Mouse (Mus musculus) frontal cortex, adult (tissue): ENCODE measurements around the gene Rab10.

Experiments used
- ATAC-seq: cut with Nextera tagmentation; 2 replicates; pipeline ENCODE4 v1.9.2; 2017; ENCODE audit warnings: mild to moderate bottlenecking, moderate library complexity, mixed read lengths; ENCODE audit not compliant: low TSS enrichment

The Rab10 gene

DNA sequence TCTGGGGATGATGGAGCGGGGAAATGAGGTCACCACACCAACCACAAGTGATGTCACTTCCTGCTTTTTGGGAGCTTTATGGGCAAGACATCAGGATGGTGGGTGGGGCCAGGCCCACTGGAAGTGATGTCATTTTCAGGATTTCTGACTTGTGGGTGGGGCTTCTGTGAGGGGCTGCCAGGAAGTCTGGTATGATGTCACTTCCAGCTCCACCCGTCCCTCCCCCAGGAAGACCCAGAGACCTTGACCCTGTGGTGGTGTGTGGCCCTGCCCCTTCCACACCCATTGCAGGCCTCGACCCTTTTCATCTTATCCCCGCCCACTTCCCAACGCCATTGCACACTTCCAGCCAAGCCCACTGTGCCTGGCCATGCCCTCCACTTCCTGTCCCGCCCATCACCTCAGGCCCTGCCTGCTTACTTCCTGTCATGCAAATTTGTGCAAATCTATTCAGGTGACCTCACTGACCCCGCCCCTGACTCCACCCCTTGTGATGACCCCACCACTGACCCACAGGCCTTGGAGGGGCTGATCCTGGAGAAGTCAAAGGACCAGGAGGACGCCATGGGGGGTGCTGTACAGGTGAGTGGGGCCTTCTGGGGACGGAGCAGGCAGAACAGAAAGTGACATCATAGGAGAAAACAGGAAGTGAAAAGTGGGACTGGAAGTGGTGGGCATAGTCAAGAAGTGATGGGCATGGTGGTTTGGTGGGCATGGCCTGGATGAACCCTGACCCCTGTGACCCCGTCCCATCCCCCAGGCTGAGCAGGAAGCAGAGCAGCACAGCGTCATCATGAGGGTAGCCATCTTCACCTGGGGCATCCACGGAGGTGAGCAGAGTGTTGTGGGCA, 72.7 kb downstream of the Rab10 start:
- no peak for ATAC-seq

DNA sequence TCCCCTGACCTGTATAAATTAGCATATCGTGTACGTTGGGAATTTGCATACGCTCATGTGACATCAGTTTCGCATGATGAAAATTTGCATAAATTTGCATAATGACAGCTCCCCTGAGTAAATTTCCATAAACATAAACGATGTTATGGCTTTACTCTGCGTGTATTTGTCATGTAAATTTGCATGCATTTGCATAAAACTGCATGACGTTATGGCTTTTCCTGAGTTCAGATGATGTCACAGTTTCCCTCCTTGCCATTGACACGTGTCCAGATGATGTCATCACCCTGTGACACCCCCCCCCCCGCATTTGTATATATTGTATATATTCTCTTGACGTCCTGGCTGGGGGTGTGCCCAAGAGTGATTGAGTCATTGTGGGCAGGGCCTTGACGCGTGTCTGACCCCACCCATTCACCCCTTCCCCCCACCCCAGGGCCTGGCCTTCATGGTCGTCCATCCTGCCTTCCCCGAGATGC, 73.6 kb downstream of the Rab10 start:
- ATAC-seq, result no peak

DNA sequence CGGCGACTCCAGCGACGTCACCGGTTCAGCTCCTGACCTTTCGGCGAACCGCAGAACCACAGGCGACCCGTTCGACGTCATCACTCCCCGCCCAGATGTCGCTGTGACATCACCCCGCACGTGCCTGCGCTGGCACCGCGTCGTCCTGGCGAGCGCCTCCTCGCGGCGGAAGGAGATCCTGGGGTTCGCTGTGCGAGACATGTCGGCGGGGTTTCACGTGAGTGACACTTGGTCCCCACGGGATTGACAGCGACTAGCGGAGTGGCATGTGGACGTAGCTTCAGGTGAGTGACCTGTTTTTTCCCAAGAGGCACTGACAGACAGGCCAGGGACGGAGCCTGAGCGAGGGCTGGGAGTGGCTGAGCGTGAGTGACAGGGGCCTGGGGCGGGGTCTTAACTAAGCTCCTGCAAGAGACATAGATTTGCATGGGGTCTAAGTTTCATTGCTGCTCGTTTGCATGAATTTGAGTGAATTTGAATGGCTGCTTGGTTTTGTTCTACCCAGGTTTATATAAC, 74.1 kb downstream of the Rab10 start:
- peak; percentile 58 for ATAC-seq

DNA sequence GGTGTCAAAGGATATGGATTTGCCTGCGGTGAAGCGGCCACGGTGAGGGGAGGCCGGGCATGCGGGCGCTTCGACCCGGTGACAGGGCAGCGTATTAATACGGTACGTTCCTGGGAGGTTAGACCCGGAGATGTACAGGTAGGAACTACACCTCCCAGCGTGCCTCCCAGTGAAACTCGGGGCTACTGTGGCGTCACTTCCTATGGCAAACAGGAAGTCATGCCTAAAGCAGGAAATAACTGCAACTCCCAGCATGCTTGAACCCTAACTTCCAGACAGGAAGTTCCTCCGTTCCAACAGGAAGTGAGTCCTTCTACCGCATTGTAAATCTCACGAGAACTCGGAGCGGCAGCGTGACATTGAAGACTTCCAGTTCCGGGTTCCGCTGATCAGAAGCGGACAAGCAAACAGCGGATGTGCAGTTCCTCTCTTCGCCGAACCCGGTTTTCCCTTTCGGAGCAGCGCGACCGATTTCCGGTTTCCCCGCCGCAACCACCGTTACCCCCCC, 74.6 kb downstream of the Rab10 start:
- peak; percentile 95 for ATAC-seq

DNA sequence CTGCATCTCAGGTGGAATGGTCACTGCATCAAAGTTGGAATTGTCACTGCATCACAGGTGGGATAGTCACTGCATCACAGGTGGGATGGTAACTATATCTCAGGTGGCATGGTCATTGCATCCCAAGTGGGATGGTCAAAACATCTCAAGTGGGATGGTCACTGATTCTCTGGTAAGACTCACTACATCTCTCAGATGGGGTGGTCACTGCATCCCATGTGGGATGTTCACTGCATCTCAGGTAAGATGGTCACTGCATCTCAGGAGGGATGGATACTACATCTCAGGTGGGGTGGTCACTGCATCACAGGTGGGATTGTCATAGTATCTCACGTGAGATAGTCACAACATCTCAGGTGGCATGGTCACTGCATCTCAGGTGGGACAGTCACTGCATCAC, 75.7 kb downstream of the Rab10 start:
- ATAC-seq, result no peak

DNA sequence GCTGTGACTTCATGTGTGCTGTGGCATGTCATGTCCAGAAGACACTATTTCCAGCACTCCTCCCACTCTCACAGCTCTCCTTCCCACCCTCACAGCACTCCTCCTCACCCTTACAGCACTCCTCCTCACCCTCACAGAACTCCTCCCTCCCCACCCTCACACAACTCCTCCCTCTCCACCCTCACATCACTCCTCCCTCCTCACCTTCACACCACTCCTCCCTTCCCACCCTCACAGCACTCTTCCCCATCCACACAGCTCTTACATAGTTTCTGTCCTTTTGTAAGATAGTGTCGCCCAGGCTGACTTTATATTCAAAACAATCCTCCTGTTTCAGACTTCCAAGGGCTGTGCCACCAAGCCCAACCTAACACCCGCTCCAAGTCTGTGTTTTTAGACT, 86.4 kb downstream of the Rab10 start:
- no peak for ATAC-seq

DNA sequence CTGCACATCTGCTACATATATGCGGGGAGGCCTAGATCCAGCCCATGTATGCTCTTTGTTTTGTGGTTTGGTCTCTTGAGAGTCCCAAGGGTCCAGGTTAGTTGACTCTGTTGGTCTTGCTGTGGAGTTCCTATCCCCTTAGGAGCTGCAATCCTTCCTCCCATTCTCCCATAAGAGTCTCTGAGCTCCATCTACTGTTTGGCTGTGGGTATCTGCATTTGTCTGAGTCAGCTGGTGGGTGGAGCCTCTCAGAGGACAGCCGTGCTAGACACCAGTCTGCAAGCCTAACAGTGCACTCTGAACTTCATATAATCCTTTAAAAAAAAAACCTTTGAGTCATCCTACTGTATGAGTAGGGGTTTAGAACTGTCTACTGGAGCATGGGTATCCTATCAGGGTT, 99.6 kb downstream of the Rab10 start:
- no peak for ATAC-seq

DNA sequence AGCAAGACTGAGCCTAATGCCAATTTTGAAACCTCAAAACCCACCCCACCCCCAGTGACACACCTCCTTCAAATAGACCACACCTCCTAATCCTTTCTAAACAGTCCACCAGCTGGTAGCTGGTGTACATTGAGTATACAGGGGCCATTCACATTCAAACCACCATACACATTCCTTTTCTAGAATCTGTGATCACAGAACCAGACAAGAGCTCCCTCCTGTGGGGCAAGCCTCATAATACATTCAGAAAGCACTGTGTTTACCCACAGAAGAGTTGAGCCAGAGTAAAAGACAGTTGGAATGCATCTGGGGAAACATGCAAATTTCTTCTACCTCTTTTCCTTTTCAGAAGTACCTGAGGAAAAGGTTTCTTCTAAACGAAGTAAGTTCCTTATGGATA, 100.6 kb downstream of the Rab10 start:
- no peak for ATAC-seq
